Mouse (Mus musculus): Measurements from ENCODE around the gene Gm27021. TPM values are rescaled to one million over a fixed set of nuclear protein-coding genes. Genes with fewer than 3 reads are reported as not detected.

Gm27021 gene
- polyA plus RNA-seq, 1 experiment from 2014 or later, result 2.1 TPM

GRCm38 (mm10) chr8:120561539-120562435 is 106.1 kb downstream of the Gm27021 start:
- no peak overlapping the region for H3K4me2 ChIP-seq (ENCODE audit: low read depth, severe bottlenecking)
- no peak overlapping the region for H3K4me3 ChIP-seq (ENCODE audit: low read depth, low read length)
- no peaks in the 10 kb centered on the region for H3K27me3 ChIP-seq (ENCODE audit: control insufficient read depth, insufficient read depth, low read length)
- 82% methylated on average over 22 of the region's 22 CpGs for WGBS
- ATAC-seq (ENCODE audit: insufficient number of reproducible peaks, low FRiP score, low TSS enrichment, low read depth) (no peak), DNase-seq (ENCODE audit: low spot score) (peak; percentile 56)
- H3K4me1 ChIP-seq (ENCODE audit: control insufficient read depth, insufficient read depth, low read length), result peaks cover 80% of the 10 kb centered on the region
- peaks cover 8% of the 10 kb centered on the region for H3K36me3 ChIP-seq (ENCODE audit: control insufficient read depth, insufficient read depth, low read length)
- no peaks in the 10 kb centered on the region for H3K9me3 ChIP-seq (ENCODE audit: control insufficient read depth, low read length)
- no peak overlapping the region for H3K27ac ChIP-seq (replicated peaks; ENCODE audit: low read depth, low read length)
- H3K9ac ChIP-seq (ENCODE audit: low read length), result no peak overlapping the region

- Histone ChIP-seq H3K9me3 (ENCODE audit: control insufficient read depth, low read length) (no peaks in the 10 kb centered on the region), H3K9ac (ENCODE audit: low read length) (no peak overlapping the region), H3K36me3 (ENCODE audit: control insufficient read depth, insufficient read depth, low read length) (no peaks in the 10 kb centered on the region), H3K27me3 (ENCODE audit: control insufficient read depth, insufficient read depth, low read length) (no peaks in the 10 kb centered on the region), H3K4me3 (ENCODE audit: low read depth, low read length) (no peak overlapping the region), H3K4me1 (ENCODE audit: control insufficient read depth, insufficient read depth, low read length) (peaks cover 84% of the 10 kb centered on the region), H3K27ac (replicated peaks; ENCODE audit: low read depth, low read length) (no peak overlapping the region), H3K4me2 (ENCODE audit: low read depth, severe bottlenecking) (no peak overlapping the region)
- DNase-seq (ENCODE audit: low spot score), result no peak
- no peak for ATAC-seq (ENCODE audit: insufficient number of reproducible peaks, low FRiP score, low TSS enrichment, low read depth)
- 46% methylated on average over 5 of the region's 5 CpGs for WGBS
Measured at GRCm38 (mm10) chr8:120560535-120560934, 107.3 kb downstream of the Gm27021 start.

- Histone ChIP-seq H3K4me3 (ENCODE audit: low read depth, low read length) (no peak overlapping the region), H3K27me3 (ENCODE audit: control insufficient read depth, insufficient read depth, low read length) (no peaks in the 10 kb centered on the region), H3K27ac (replicated peaks; ENCODE audit: low read depth, low read length) (no peak overlapping the region), H3K4me1 (ENCODE audit: control insufficient read depth, insufficient read depth, low read length) (peaks cover 76% of the 10 kb centered on the region), H3K4me2 (ENCODE audit: low read depth, severe bottlenecking) (no peak overlapping the region), H3K9me3 (ENCODE audit: control insufficient read depth, low read length) (no peaks in the 10 kb centered on the region), H3K36me3 (ENCODE audit: control insufficient read depth, insufficient read depth, low read length) (peaks cover 3% of the 10 kb centered on the region; the same call in 1 of the 2 replicates), H3K9ac (ENCODE audit: low read length) (0 out of 2 replicates have a peak overlapping the region, but pooled peaks have one; percentile 1)
- DNase-seq (ENCODE audit: low spot score) (peak; percentile 51), ATAC-seq (ENCODE audit: insufficient number of reproducible peaks, low FRiP score, low TSS enrichment, low read depth) (no peak)
- WGBS, result 12% methylated on average over 11 of the region's 11 CpGs
Measured at GRCm38 (mm10) chr8:120559654-120560053, 108.2 kb downstream of the Gm27021 start.

Other genes starting within 250 kb of the Gm27021 start
- 130 and 132 TPM in 2 replicates for gene Gins2, start 78.8 kb downstream of the Gm27021 start, polyA plus RNA-seq (2014; fragmentation: Nextera tagmentation; extraction: Ambion mirVana)
- 4.7 and 6.2 TPM in 2 replicates for gene 1190005I06Rik, start 20.4 kb downstream of the Gm27021 start, polyA plus RNA-seq (2014; fragmentation: Nextera tagmentation; extraction: Ambion mirVana)
- gene Cox4i1, start 143 bp upstream of the Gm27021 start, polyA plus RNA-seq (2014; fragmentation: Nextera tagmentation; extraction: Ambion mirVana), result 876 and 921 TPM in 2 replicates
- 369 TPM in 2 replicates for gene Emc8, start 494 bp upstream of the Gm27021 start, polyA plus RNA-seq (2014; fragmentation: Nextera tagmentation; extraction: Ambion mirVana)
- gene Irf8, start 68.3 kb upstream of the Gm27021 start, polyA plus RNA-seq (2014; fragmentation: Nextera tagmentation; extraction: Ambion mirVana), result 2.1 and 2.4 TPM in 2 replicates